Mouse (Mus musculus) myocyte (in vitro differentiated cells): ENCODE results near the gene Myo9b.

Source experiments
- CEBPB ChIP-seq: IDR thresholded peaks from 2 replicates; pipeline ENCODE4 v1.6.1; 2011; ENCODE audit warnings: mild to moderate bottlenecking, moderate library complexity; ENCODE audit not compliant: poor library complexity, insufficient read depth, severe bottlenecking
- E2F4 ChIP-seq: IDR thresholded peaks from one replicate; pipeline ENCODE4 v1.6.1; 2011; ENCODE audit warnings: mild to moderate bottlenecking, control low read depth, moderate library complexity; ENCODE audit not compliant: insufficient read depth
- MAX ChIP-seq: IDR thresholded peaks from one replicate; pipeline ENCODE4 v1.6.1; 2011; ENCODE audit warnings: low read depth, mild to moderate bottlenecking, control low read depth
- MYOD1 ChIP-seq, 3 experiments: IDR thresholded peaks; one replicate each; pipeline ENCODE4 v1.6.1; 2011; ENCODE audit warnings: control low read depth in 2 of 3, low read depth in 2 of 3, mild to moderate bottlenecking in 2 of 3, moderate library complexity in 1 of 3; ENCODE audit not compliant: insufficient read length in 2 of 3, control insufficient read depth in 1 of 3
- MYOG ChIP-seq, 3 experiments: IDR thresholded peaks; one replicate each; pipeline ENCODE4 v1.6.1; 2011; ENCODE audit warnings: control low read depth in 2 of 3, low read depth in 2 of 3, mild to moderate bottlenecking in 2 of 3; ENCODE audit not compliant: insufficient read length in 2 of 3, control insufficient read depth in 1 of 3, insufficient read depth in 1 of 3
- POLR2A ChIP-seq: IDR thresholded peaks from one replicate; pipeline ENCODE4 v1.6.1; 2011; ENCODE audit warnings: low read depth, mild to moderate bottlenecking, control low read depth, moderate library complexity; ENCODE audit not compliant: insufficient read length
- POLR2AphosphoS2 ChIP-seq: IDR thresholded peaks from one replicate; pipeline ENCODE4 v1.6.1; 2011; ENCODE audit warnings: low read depth, control low read depth; ENCODE audit not compliant: insufficient read length
- REST ChIP-seq: IDR thresholded peaks from one replicate; pipeline ENCODE4 v1.6.1; 2011; ENCODE audit warnings: mild to moderate bottlenecking, control low read depth, moderate library complexity; ENCODE audit not compliant: insufficient read depth, insufficient read length
- TCF12 ChIP-seq: IDR thresholded peaks from one replicate; pipeline ENCODE4 v1.6.1; 2011; ENCODE audit warnings: mild to moderate bottlenecking, control low read depth; ENCODE audit not compliant: poor library complexity, insufficient read depth, severe bottlenecking
- TCF3 ChIP-seq: IDR thresholded peaks from one replicate; pipeline ENCODE4 v1.6.1; 2011; ENCODE audit warnings: low read depth, control low read depth; ENCODE audit not compliant: insufficient read length
- USF1 ChIP-seq: IDR thresholded peaks from one replicate; pipeline ENCODE4 v1.6.1; 2011; ENCODE audit warnings: low read depth, mild to moderate bottlenecking, control low read depth, moderate library complexity

DNA sequence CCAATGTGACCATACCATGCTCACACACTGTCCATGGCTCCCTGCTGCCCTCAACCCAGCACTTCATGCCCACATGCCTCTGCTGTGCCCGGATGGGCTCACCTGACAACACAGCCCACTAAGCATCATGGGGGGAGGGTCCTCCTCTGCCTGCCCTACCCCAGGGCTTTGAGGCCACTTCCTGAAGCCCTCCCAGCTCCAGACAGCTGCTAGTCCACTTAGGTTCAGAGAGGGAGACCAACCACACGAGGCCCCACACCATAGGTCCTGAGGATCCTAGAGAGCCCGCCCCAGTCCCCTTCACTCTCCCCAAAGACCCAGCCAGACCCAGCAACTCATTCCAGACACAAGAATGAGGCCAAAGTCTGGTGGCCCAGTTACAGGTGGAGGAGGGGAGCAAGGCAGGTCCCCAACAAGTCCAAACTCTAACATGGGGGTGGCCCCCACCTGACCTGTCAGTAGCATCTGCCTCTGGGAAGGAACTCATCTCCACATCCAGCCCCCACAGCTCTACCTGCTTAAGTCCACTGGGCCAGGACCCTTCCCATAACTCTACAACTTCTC is 107.1 kb downstream of the Myo9b start:
- TF ChIP-seq MYOG (IDR thresholded peaks at IDR 0.05; ENCODE audit: control insufficient read depth in 1 of 3, insufficient read depth in 1 of 3, insufficient read length in 2 of 3, low read depth in 2 of 3) (no peak), MAX (no peak), POLR2A (no peak), CEBPB (no peak), TCF12 (no peak), POLR2AphosphoS2 (no peak), REST (no peak), USF1 (no peak), MYOD1 (IDR thresholded peaks at IDR 0.05; ENCODE audit: control insufficient read depth in 1 of 3, insufficient read length in 2 of 3, low read depth in 2 of 3) (no peak), TCF3 (no peak), E2F4 (no peak)
